Mouse (Mus musculus) intestine, embryonic 16.5 days (tissue): ENCODE measurements around the gene Olfr968. TPM values are rescaled to one million over a fixed set of nuclear protein-coding genes. Genes with fewer than 3 reads are reported as not detected.

Experiments
- ATAC-seq: fragments of 200-750 bp; cut with Nextera tagmentation; 2 replicates; pipeline ENCODE4 v1.8.0; 2017; ENCODE audit warnings: moderate TSS enrichment, moderate library complexity
- H3K27ac ChIP-seq: fragments of 300-500 bp; sonication (generic); 2 replicates; pipeline ENCODE4 v1.5.1; 2014; ENCODE audit warnings: mild to moderate bottlenecking, low read length
- H3K27me3 ChIP-seq: fragments of 300-500 bp; sonication (generic); replicated peaks from 2 replicates; pipeline ENCODE4 v1.6.1; 2014; ENCODE audit warnings: low read length, control low read depth, mixed read lengths; ENCODE audit not compliant: control insufficient read depth, insufficient read depth
- H3K36me3 ChIP-seq: fragments of 300-500 bp; sonication (generic); 2 replicates; pipeline ENCODE4 v1.6.1; 2014; ENCODE audit warnings: low read length, control low read depth; ENCODE audit not compliant: control insufficient read depth, insufficient read depth
- H3K4me1 ChIP-seq: fragments of 300-500 bp; sonication (generic); 2 replicates; pipeline ENCODE4 v1.6.1; 2014; ENCODE audit warnings: low read length, control low read depth, mixed read lengths; ENCODE audit not compliant: control insufficient read depth, insufficient read depth
- H3K4me2 ChIP-seq: fragments of 300-500 bp; sonication (generic); 2 replicates; pipeline ENCODE4 v1.6.1; 2014; ENCODE audit warnings: low read depth, low read length, control low read depth
- H3K4me3 ChIP-seq: fragments of 300-500 bp; sonication (generic); 2 replicates; pipeline ENCODE4 v1.5.1; 2014; ENCODE audit warnings: mild to moderate bottlenecking, low read length
- H3K9ac ChIP-seq: fragments of 300-500 bp; sonication (generic); 2 replicates; pipeline ENCODE4 v1.6.1; 2014; ENCODE audit warnings: low read depth, low read length
- H3K9me3 ChIP-seq: fragments of 300-500 bp; sonication (generic); 2 replicates; pipeline ENCODE4 v1.6.1; 2016; ENCODE audit warnings: low read length, control low read depth; ENCODE audit not compliant: control insufficient read depth
- WGBS: fragments of 180-500 bp; shearing (Covaris S2); extraction: QIAGEN DNeasy Blood & Tissue Kit; methylation state at CpG from one replicate; pipeline ENCODE4 v1.1.7; 2014; 5-methylcytosine and 5-hydroxymethylcytosine counted together
- polyA plus RNA-seq: library from polyadenylated mRNA; unstranded; fragments of >200 nt; fragmentation: Nextera tagmentation; extraction: Ambion mirVana; gene quantifications from 2 replicates; pipeline ENCODE4 v1.2.1, GENCODE M21; 2015

Olfr968 gene
- not detected in 2 replicates for polyA plus RNA-seq

DNA sequence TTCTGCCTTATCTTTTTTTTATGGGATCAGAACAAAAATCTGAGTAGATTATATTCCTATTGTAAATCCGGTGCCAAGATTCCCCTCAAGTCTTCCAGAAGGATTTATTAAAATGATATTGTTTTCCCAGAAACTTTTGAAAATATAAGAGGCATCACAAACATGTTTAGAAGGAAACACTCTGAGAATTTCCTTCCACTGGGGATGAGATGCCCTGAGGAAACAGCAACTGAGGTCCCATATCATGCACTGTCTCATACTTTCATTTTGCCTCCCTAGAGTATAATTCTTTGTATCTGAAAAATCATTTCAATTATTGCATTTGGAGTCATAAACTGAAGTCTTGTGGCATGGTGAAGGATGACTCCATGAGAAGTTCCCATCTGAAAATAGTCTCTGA is at the start of gene Olfr968:
TSS of gene Olfr968 (minus strand) at position 101 of the 400 bp plus-strand sequence.
- no peaks in the 10 kb centered on the region for H3K9me3 ChIP-seq
- no peaks in the 10 kb centered on the region for H3K36me3 ChIP-seq
- no peak within 1 kb of the TSS for H3K4me2 ChIP-seq
- no peak within 1 kb of the TSS for H3K4me3 ChIP-seq
- H3K27ac ChIP-seq: no peak within 1 kb of the TSS
- WGBS: 72% methylated on average over 1 of the region's 1 CpGs
- no peak within 1 kb of the TSS for H3K9ac ChIP-seq
- no peaks in the 10 kb centered on the region for H3K4me1 ChIP-seq
- H3K27me3 ChIP-seq: no peaks in the 10 kb centered on the region
- no peak for ATAC-seq

DNA sequence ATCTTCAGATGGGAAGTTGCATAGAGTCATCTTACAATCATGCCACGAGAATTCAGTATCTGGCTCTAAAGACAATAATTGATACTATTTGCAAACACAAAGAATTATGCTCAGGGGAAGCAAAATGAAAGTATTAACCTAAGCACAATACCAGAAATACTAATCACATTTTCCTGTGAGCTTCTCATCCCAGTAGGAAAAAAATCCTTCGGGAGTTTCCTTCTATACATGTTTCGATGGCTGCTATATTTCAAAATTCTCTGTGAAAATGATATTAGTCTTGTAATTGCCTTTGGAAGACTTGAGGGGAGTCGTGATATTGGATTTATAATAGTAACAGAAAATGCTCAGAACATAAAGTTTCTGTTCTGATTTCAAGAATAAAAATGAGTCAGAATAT is 25.5 kb upstream of the Olfr968 start, which contains the start of gene Olfr970:
TSS of gene Olfr970 (plus strand) at position 301 of the 400 bp plus-strand sequence.
- no peak for ATAC-seq
- Histone ChIP-seq H3K36me3 (no peaks in the 10 kb centered on the region), H3K27ac (no peak within 1 kb of the TSS), H3K9me3 (no peaks in the 10 kb centered on the region), H3K4me3 (no peak within 1 kb of the TSS), H3K27me3 (no peaks in the 10 kb centered on the region), H3K4me1 (no peaks in the 10 kb centered on the region), H3K9ac (no peak within 1 kb of the TSS), H3K4me2 (no peak within 1 kb of the TSS)
- WGBS: 80% methylated on average over 4 of the region's 4 CpGs

DNA sequence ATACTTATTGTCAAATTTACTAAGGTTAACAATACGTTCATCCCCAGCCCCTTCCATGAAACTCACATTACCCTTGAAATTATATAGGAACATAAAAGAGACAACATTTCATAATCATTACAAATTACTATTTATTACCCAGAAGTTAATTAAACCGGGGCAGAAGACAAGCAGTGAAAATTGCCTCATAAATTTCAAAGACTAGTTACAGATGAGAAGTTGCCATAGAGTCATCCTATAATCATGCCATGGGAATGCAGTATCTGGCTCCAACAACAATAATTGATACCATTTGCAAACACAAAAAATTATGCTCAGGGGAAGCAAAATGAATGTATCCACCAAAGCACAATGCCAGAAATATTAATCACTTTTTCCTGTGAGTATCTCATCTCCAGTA is 7.5 kb upstream of the Olfr968 start, which contains the start of gene Olfr969:
TSS of gene Olfr969 (plus strand) at position 388 of the 400 bp plus-strand sequence.
- H3K4me1 ChIP-seq: no peaks in the 10 kb centered on the region
- no peaks in the 10 kb centered on the region for H3K36me3 ChIP-seq
- no peak for ATAC-seq
- no peak within 1 kb of the TSS for H3K4me2 ChIP-seq
- H3K4me3 ChIP-seq: no peak within 1 kb of the TSS
- H3K27ac ChIP-seq: no peak within 1 kb of the TSS
- no peak within 1 kb of the TSS for H3K9ac ChIP-seq
- WGBS: 71% methylated on average over 2 of the region's 2 CpGs
- H3K27me3 ChIP-seq: no peaks in the 10 kb centered on the region
- H3K9me3 ChIP-seq: no peaks in the 10 kb centered on the region

DNA sequence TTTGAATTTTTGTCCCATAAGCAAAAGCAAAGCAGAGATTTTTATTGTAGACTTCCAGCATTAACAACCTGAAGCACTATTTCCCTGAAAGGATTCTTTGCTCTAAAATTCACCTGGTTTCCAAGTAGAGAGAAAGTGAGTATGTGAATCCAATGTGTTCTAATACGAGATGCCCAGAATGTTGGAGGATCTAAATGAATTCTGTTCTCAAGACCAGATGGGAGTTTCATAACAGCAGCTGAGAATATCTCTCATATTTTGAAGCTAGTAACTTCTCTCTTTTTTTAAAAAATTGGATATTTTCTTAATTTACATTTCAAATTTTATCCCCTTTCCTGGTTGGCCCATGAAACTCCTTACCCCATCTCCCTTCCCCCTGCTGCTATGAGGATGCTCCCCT is 36.6 kb downstream of the Olfr968 start:
- Histone ChIP-seq H3K4me2 (no peak overlapping the region), H3K4me1 (no peaks in the 10 kb centered on the region), H3K27ac (no peak overlapping the region), H3K4me3 (no peak overlapping the region), H3K9me3 (no peaks in the 10 kb centered on the region), H3K36me3 (no peaks in the 10 kb centered on the region), H3K9ac (no peak overlapping the region), H3K27me3 (no peaks in the 10 kb centered on the region)
- no peak for ATAC-seq
- 83% methylated on average over 1 of the region's 1 CpGs for WGBS

DNA sequence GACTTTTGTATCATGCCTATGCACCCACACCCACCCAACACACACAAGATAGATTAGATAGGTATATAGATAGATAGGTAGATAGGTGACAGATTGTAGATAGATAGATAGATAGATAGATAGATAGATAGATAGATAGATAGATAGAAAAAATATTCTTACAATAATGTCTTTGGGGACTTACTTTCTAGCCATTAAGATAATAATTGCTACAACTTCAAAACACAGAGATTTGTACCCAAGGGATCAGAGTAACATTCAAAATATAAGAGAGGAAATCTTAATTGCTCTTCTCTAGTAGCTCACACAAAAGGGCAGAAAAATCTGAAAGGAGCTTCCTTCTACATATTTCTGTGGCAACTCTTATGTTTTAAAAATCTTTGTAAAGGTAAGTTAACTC is 37.1 kb downstream of the Olfr968 start, which contains the start of gene Olfr967:
TSS of gene Olfr967 (plus strand) at position 301 of the 400 bp plus-strand sequence.
- H3K27me3 ChIP-seq: no peaks in the 10 kb centered on the region
- H3K27ac ChIP-seq: no peak within 1 kb of the TSS
- H3K4me2 ChIP-seq: no peak within 1 kb of the TSS
- H3K4me3 ChIP-seq: no peak within 1 kb of the TSS
- H3K9me3 ChIP-seq: no peaks in the 10 kb centered on the region
- no peaks in the 10 kb centered on the region for H3K36me3 ChIP-seq
- H3K4me1 ChIP-seq: no peaks in the 10 kb centered on the region
- no peak within 1 kb of the TSS for H3K9ac ChIP-seq
- no peak for ATAC-seq

DNA sequence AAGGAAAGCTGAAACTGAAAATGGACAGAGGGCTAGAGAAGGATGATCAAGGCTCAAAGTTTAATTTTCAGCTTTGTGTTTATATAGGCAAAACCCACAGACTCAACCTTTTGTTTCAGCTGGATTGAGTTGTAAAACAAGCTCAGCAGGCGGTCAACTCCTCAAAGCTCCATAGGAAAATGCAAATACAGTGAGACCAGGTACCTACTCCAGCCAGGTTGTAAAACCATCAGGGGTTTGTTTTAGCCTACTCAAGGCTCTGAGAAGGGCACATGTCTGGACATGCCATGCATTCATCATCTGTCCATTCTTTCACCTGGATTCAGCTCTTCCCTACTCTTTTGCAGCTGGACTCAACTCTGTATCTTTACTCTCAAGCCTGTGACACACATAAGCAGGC is 42.3 kb downstream of the Olfr968 start:
- 88% methylated on average over 1 of the region's 1 CpGs for WGBS
- no peaks in the 10 kb centered on the region for H3K36me3 ChIP-seq
- ATAC-seq: no peak

DNA sequence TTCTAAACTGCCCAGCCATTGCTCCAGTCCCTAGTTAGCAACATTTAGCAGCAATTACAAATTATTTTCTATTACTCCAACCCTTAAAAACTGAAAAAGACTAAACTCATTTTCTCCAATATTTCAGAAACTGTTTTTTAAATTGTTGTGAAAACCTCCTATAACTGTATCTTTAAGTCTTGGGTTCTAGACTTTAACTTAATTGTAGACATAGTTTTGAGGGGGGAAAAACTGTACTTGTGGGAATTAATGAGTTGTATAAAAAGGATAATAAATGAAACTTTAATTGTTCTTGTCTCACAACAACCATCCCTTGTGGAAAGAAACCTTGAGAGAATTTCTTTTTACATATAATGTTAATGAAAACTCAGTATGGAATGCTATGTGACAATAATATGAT is 52.4 kb downstream of the Olfr968 start, which contains the start of gene Olfr150:
TSS of gene Olfr150 (plus strand) at position 301 of the 400 bp plus-strand sequence.
- Histone ChIP-seq H3K27ac (no peak within 1 kb of the TSS), H3K4me3 (no peak within 1 kb of the TSS), H3K4me2 (no peak within 1 kb of the TSS), H3K4me1 (no peaks in the 10 kb centered on the region), H3K9ac (no peak within 1 kb of the TSS), H3K36me3 (no peaks in the 10 kb centered on the region), H3K9me3 (no peaks in the 10 kb centered on the region), H3K27me3 (no peaks in the 10 kb centered on the region)
- no peak for ATAC-seq

More for the DNA sequence above, 42.3 kb downstream of the Olfr968 start:
- Histone ChIP-seq H3K4me1 (no peaks in the 10 kb centered on the region), H3K27ac (no peak overlapping the region), H3K9me3 (no peaks in the 10 kb centered on the region), H3K4me2 (no peak overlapping the region), H3K4me3 (no peak overlapping the region), H3K9ac (no peak overlapping the region), H3K27me3 (no peaks in the 10 kb centered on the region)

Other genes starting within 250 kb of the Olfr968 start
- not detected in 2 replicates for gene Olfr958, start 229.2 kb downstream of the Olfr968 start, polyA plus RNA-seq
- gene Olfr959, start 207.7 kb downstream of the Olfr968 start, polyA plus RNA-seq: not detected in 2 replicates
- gene AW551984, start 178.8 kb downstream of the Olfr968 start, polyA plus RNA-seq: 16.0 and 18.1 TPM in 2 replicates
- not detected in 2 replicates for gene Olfr148, start 172.6 kb downstream of the Olfr968 start, polyA plus RNA-seq
- gene Olfr960, start 161.9 kb downstream of the Olfr968 start, polyA plus RNA-seq: not detected in 2 replicates
- gene Olfr961, start 138.2 kb downstream of the Olfr968 start, polyA plus RNA-seq: not detected in 2 replicates
- not detected in 2 replicates for gene Olfr963, start 116.0 kb downstream of the Olfr968 start, polyA plus RNA-seq
- not detected in 2 replicates for gene Olfr149, start 76.1 kb downstream of the Olfr968 start, polyA plus RNA-seq
- not detected in 2 replicates for gene Olfr965, start 71.9 kb downstream of the Olfr968 start, polyA plus RNA-seq
- gene Olfr150, start 52.3 kb downstream of the Olfr968 start, polyA plus RNA-seq: not detected in 2 replicates
- gene Olfr967, start 37.0 kb downstream of the Olfr968 start, polyA plus RNA-seq: not detected in 2 replicates
- gene Olfr969, start 7.7 kb upstream of the Olfr968 start, polyA plus RNA-seq: not detected in 2 replicates
- gene Olfr970, start 25.6 kb upstream of the Olfr968 start, polyA plus RNA-seq: not detected in 2 replicates
- not detected in 2 replicates for gene Olfr971, start 53.6 kb upstream of the Olfr968 start, polyA plus RNA-seq
- not detected in 2 replicates for gene Olfr972, start 83.2 kb upstream of the Olfr968 start, polyA plus RNA-seq
- gene Olfr229, start 124.1 kb upstream of the Olfr968 start, polyA plus RNA-seq: not detected in 2 replicates
- gene Olfr974, start 154.2 kb upstream of the Olfr968 start, polyA plus RNA-seq: not detected in 2 replicates
- not detected in 2 replicates for gene Olfr975, start 168.8 kb upstream of the Olfr968 start, polyA plus RNA-seq
- not detected in 2 replicates for gene Olfr976, start 177.9 kb upstream of the Olfr968 start, polyA plus RNA-seq
- gene Olfr978, start 208.9 kb upstream of the Olfr968 start, polyA plus RNA-seq: not detected in 2 replicates
- not detected in 2 replicates for gene Olfr979, start 220.2 kb upstream of the Olfr968 start, polyA plus RNA-seq
- not detected in 2 replicates for gene Olfr980, start 226.3 kb upstream of the Olfr968 start, polyA plus RNA-seq
- gene Olfr981, start 238.2 kb upstream of the Olfr968 start, polyA plus RNA-seq: not detected in 2 replicates